17 mouse cellular contexts compared by ENCODE assay signal in the genomic region with DNA sequence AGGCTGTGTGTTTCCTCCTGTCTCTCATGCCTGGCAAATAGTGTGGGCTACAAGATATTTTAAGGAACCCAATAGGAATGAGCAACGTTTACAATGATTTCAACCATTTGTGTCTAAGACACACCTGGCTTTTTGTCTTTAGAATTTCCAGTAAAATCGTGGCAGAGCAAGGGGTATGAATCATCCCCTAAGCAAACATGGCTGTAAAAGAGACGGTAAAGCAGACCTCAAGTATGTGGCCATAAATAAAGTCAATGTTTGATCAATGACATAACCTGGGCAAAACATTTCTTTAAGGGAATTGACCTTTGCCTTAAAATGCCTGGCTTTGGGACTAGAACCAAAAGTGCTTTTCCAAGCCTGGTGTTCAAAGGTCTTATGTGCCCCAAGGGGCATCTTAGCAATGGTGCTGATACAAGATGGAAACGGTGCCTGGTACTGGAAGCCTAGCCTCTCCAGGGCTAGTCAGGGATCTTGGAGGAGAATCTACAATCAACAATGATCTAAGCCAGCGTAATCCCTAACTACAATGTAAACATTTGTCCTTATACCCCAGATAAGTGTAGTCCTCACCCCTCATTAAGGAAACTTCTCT. TPM values are rescaled to one million over a fixed set of nuclear protein-coding genes. Genes with fewer than 3 reads are reported as not detected.
"Had no signal": no experiment of that assay in that cellular context is flagged by ENCODE, and none has a peak within 500 bp of the region (broad histone marks: within the 10 kb centered on the region; RNA-seq: fewer than 3 reads in every experiment).

No protein-coding gene starts in this region.

- H3K27ac ChIP-seq: kidney, embryonic 15.5 days; limb, embryonic 12.5 days; liver, embryonic 13.5 days; midbrain, embryonic 13.5 days had no signal

- H3K9ac ChIP-seq: kidney, embryonic 15.5 days; limb, embryonic 12.5 days; liver, embryonic 13.5 days; liver, postnatal 0 days; midbrain, embryonic 13.5 days had no signal

- H3K36me3 ChIP-seq: kidney, embryonic 15.5 days; limb, embryonic 12.5 days; liver, embryonic 13.5 days; midbrain, embryonic 13.5 days had no signal

- DNase-seq: kidney, adult 2 months; kidney, postnatal 14 days; layer of hippocampus, adult 9-11 months; layer of hippocampus, postnatal 36 days; liver; liver, embryonic 13.5 days; liver, postnatal 0 days; lung, postnatal 36 days; right cerebral cortex, adult 18-20 months; right cerebral cortex, postnatal 25 days; thymus, adult 18-20 months; thymus, postnatal 14 days had no signal

- H3K4me2 ChIP-seq: kidney, embryonic 15.5 days; limb, embryonic 12.5 days; liver, embryonic 13.5 days; midbrain, embryonic 13.5 days had no signal

- H3K4me3 ChIP-seq: kidney, embryonic 15.5 days; limb, embryonic 12.5 days; liver, embryonic 13.5 days; midbrain, embryonic 13.5 days had no signal

- ATAC-seq: liver, postnatal 0 days; midbrain, embryonic 13.5 days had no signal

- H3K4me1 ChIP-seq: limb, embryonic 12.5 days; liver, embryonic 13.5 days; midbrain, embryonic 13.5 days had no signal

- H3K27me3 ChIP-seq: limb, embryonic 12.5 days; liver, embryonic 13.5 days; midbrain, embryonic 13.5 days had no signal

- H3K9me3 ChIP-seq: kidney, embryonic 15.5 days; limb, embryonic 12.5 days; liver, embryonic 13.5 days; midbrain, embryonic 13.5 days had no signal

RNA-seq across cellular contexts. Expression of gene Ffar4, which starts 13.8 kb away (rescaled TPM):
- polyA plus RNA-seq: midbrain, embryonic 13.5 days had no signal

RNA-seq across cellular contexts. Expression of gene Pde6c, which starts 49.6 kb away (rescaled TPM):
- polyA plus RNA-seq: kidney, adult 2 months; limb, embryonic 12.5 days; lung, embryonic 16.5 days; neural tube, embryonic 14.5 days had no signal
